Mouse (Mus musculus) lung, embryonic 14.5 days (tissue): Measurements from ENCODE around the gene Aatk. TPM values are rescaled to one million over a fixed set of nuclear protein-coding genes. Genes with fewer than 3 reads are reported as not detected.

Experiments
- ATAC-seq: fragments of 200-750 bp; cut with Nextera tagmentation; 2 replicates; pipeline ENCODE4 v1.8.0; 2017; ENCODE audit warnings: mild to moderate bottlenecking, moderate TSS enrichment, moderate library complexity; ENCODE audit not compliant: insufficient read depth
- DNase-seq: peaks from one replicate; pipeline ENCODE4 v3.0.0-alpha.2; 2015
- H3K27ac ChIP-seq: fragments of 300-500 bp; sonication (generic); 2 replicates; pipeline ENCODE4 v1.5.1; 2014; ENCODE audit warnings: low read depth, mild to moderate bottlenecking, moderate library complexity
- H3K27me3 ChIP-seq: fragments of 300-500 bp; sonication (generic); 2 replicates; pipeline ENCODE4 v1.6.1; 2014; ENCODE audit warnings: low read length, control low read depth; ENCODE audit not compliant: insufficient read depth
- H3K36me3 ChIP-seq: fragments of 300-500 bp; sonication (generic); 2 replicates; pipeline ENCODE4 v1.6.1; 2014; ENCODE audit warnings: control low read depth; ENCODE audit not compliant: insufficient read depth
- H3K4me1 ChIP-seq: fragments of 300-500 bp; sonication (generic); 2 replicates; pipeline ENCODE4 v1.6.1; 2014; ENCODE audit warnings: antibody characterized with exemption, control low read depth; ENCODE audit not compliant: insufficient read depth
- H3K4me2 ChIP-seq: fragments of 300-500 bp; sonication (generic); 2 replicates; pipeline ENCODE4 v1.6.1; 2014; ENCODE audit warnings: mild to moderate bottlenecking
- H3K4me3 ChIP-seq: fragments of 300-500 bp; sonication (generic); 2 replicates; pipeline ENCODE4 v1.5.1; 2014; ENCODE audit warnings: low read depth, low read length
- H3K9ac ChIP-seq: fragments of 300-500 bp; sonication (generic); 2 replicates; pipeline ENCODE4 v1.6.1; 2014
- H3K9me3 ChIP-seq: fragments of 300-500 bp; sonication (generic); 2 replicates; pipeline ENCODE4 v1.6.1; 2016; ENCODE audit warnings: low read depth, low read length, control low read depth
- CTCF ChIP-seq: IDR thresholded peaks from 2 replicates; pipeline ENCODE4 v1.5.1; 2016; ENCODE audit warnings: antibody characterized with exemption, low read depth
- WGBS: fragments of 180-500 bp; shearing (Covaris S2); extraction: QIAGEN DNeasy Blood & Tissue Kit; methylation state at CpG from one replicate; pipeline ENCODE4 v1.1.7; 2014; 5-methylcytosine and 5-hydroxymethylcytosine counted together
- polyA plus RNA-seq: library from polyadenylated mRNA; unstranded; fragments of >200 nt; fragmentation: Nextera tagmentation; extraction: Ambion mirVana; gene quantifications from 2 replicates; pipeline ENCODE4 v1.2.1, GENCODE M21; 2014

Aatk gene
- polyA plus RNA-seq, 1 experiment from 2014 or later = 2.2 TPM

GRCm38 (mm10) chr11:119990658-119991337 is 56.2 kb downstream of the Aatk start:
- no peak overlapping the region for H3K4me3 ChIP-seq
- H3K9me3 ChIP-seq = no peaks in the 10 kb centered on the region
- TF ChIP-seq CTCF = no peak
- no peak overlapping the region; the same call in 1 of the 2 replicates for H3K9ac ChIP-seq
- H3K4me1 ChIP-seq = peaks cover 21% of the 10 kb centered on the region
- WGBS = 29% methylated on average over 10 of the region's 10 CpGs
- H3K36me3 ChIP-seq = peaks cover 26% of the 10 kb centered on the region
- no peaks in the 10 kb centered on the region for H3K27me3 ChIP-seq
- peak overlapping the region; percentile 67; the same call in 1 of the 2 replicates for H3K27ac ChIP-seq
- ATAC-seq (peak; percentile 39), DNase-seq (peak; percentile 16)
- H3K4me2 ChIP-seq = peak overlapping the region; percentile 34; the same call in 1 of the 2 replicates

GRCm38 (mm10) chr11:119989115-119989564 is 57.8 kb downstream of the Aatk start:
- peak; percentile 84 for DNase-seq
- Histone ChIP-seq H3K4me3 (no peak overlapping the region), H3K4me2 (peak overlapping the region; percentile 23; the same call in 1 of the 2 replicates), H3K9ac (peak overlapping the region; percentile 3; the same call in 1 of the 2 replicates), H3K27ac (peak overlapping the region; percentile 58; the same call in 1 of the 2 replicates), H3K9me3 (no peaks in the 10 kb centered on the region), H3K4me1 (peaks cover 21% of the 10 kb centered on the region), H3K36me3 (peaks cover 13% of the 10 kb centered on the region), H3K27me3 (no peaks in the 10 kb centered on the region)
- peak; percentile 74 for ATAC-seq
- peak; percentile 19; the same call in 1 of the 2 replicates for TF ChIP-seq CTCF
- 15% methylated on average over 10 of the region's 10 CpGs for WGBS

GRCm38 (mm10) chr11:119988391-119988790 is 58.6 kb downstream of the Aatk start:
- 84% methylated on average over 7 of the region's 7 CpGs for WGBS
- ATAC-seq (no peak), DNase-seq (no peak)
- Histone ChIP-seq H3K4me1 (peaks cover 21% of the 10 kb centered on the region), H3K27me3 (no peaks in the 10 kb centered on the region), H3K4me3 (no peak overlapping the region), H3K9ac (no peak overlapping the region), H3K27ac (peak overlapping the region; percentile 50; the same call in 1 of the 2 replicates), H3K36me3 (peaks cover 16% of the 10 kb centered on the region), H3K4me2 (no peak overlapping the region), H3K9me3 (no peaks in the 10 kb centered on the region)
- no peak for TF ChIP-seq CTCF

- no peak for DNase-seq
- Histone ChIP-seq H3K27ac (no peak overlapping the region), H3K27me3 (no peaks in the 10 kb centered on the region), H3K4me3 (no peak overlapping the region), H3K4me2 (no peak overlapping the region), H3K9ac (no peak overlapping the region), H3K36me3 (peaks cover 16% of the 10 kb centered on the region), H3K4me1 (peaks cover 21% of the 10 kb centered on the region), H3K9me3 (no peaks in the 10 kb centered on the region)
- TF ChIP-seq CTCF = no peak
- WGBS = 80% methylated on average over 7 of the region's 7 CpGs
- no peak for ATAC-seq
These were observed 59.1 kb downstream of the Aatk start for GRCm38 (mm10) chr11:119987876-119988275.

GRCm38 (mm10) chr11:119986751-119987425 is 60.1 kb downstream of the Aatk start:
- no peak for DNase-seq
- no peak for TF ChIP-seq CTCF
- H3K27me3 ChIP-seq = no peaks in the 10 kb centered on the region
- no peak for ATAC-seq
- H3K9me3 ChIP-seq = no peaks in the 10 kb centered on the region
- peaks cover 21% of the 10 kb centered on the region for H3K4me1 ChIP-seq
- peaks cover 17% of the 10 kb centered on the region for H3K36me3 ChIP-seq
- 80% methylated on average over 9 of the region's 9 CpGs for WGBS
- no peak overlapping the region for H3K4me3 ChIP-seq
- no peak overlapping the region for H3K4me2 ChIP-seq
- no peak overlapping the region for H3K9ac ChIP-seq
- no peak overlapping the region for H3K27ac ChIP-seq

- no peak overlapping the region for H3K4me3 ChIP-seq
- H3K27ac ChIP-seq = no peak overlapping the region
- no peak for TF ChIP-seq CTCF
- H3K27me3 ChIP-seq = no peaks in the 10 kb centered on the region
- H3K4me2 ChIP-seq = no peak overlapping the region
- DNase-seq (peak; percentile 34), ATAC-seq (no peak)
- H3K9me3 ChIP-seq = no peaks in the 10 kb centered on the region
- 85% methylated on average over 2 of the region's 2 CpGs for WGBS
- H3K4me1 ChIP-seq = no peaks in the 10 kb centered on the region
- H3K9ac ChIP-seq = no peak overlapping the region
- peaks cover 25% of the 10 kb centered on the region for H3K36me3 ChIP-seq
These were observed 63.8 kb downstream of the Aatk start for GRCm38 (mm10) chr11:119983151-119983550.

GRCm38 (mm10) chr11:119982236-119982635 is 64.7 kb downstream of the Aatk start:
- 83% methylated on average over 3 of the region's 3 CpGs for WGBS
- peaks cover 25% of the 10 kb centered on the region for H3K36me3 ChIP-seq
- TF ChIP-seq CTCF = no peak
- H3K27me3 ChIP-seq = no peaks in the 10 kb centered on the region
- H3K4me3 ChIP-seq = no peak overlapping the region
- ATAC-seq (no peak), DNase-seq (no peak)
- no peaks in the 10 kb centered on the region for H3K4me1 ChIP-seq
- H3K9me3 ChIP-seq = no peaks in the 10 kb centered on the region
- no peak overlapping the region for H3K9ac ChIP-seq
- no peak overlapping the region for H3K27ac ChIP-seq
- no peak overlapping the region for H3K4me2 ChIP-seq
